Mouse (Mus musculus): Measurements from ENCODE around the gene Klhdc8b. TPM values are rescaled to one million over a fixed set of nuclear protein-coding genes. Genes with fewer than 3 reads are reported as not detected.

The Klhdc8b gene
- polyA plus RNA-seq, 1 experiment = 5.8 TPM

GRCm38 (mm10) chr9:108398324-108398723 is 63.1 kb downstream of the Klhdc8b start:
- TF ChIP-seq CTCF (IDR thresholded peaks at IDR 0.05; ENCODE audit: low read depth, low read length) (no peak), POLR2A (IDR thresholded peaks at IDR 0.05; ENCODE audit: insufficient read depth, low read length) (no peak), EP300 (IDR thresholded peaks at IDR 0.05; ENCODE audit: insufficient read depth, low read depth, low read length) (no peak)
- H3K27ac ChIP-seq (ENCODE audit: insufficient read depth, low read length) = no peak overlapping the region
- H3K4me1 ChIP-seq (ENCODE audit: control insufficient read depth, insufficient read depth, low read length) = no peaks in the 10 kb centered on the region
- H3K36me3 ChIP-seq (ENCODE audit: control insufficient read depth, insufficient read depth, low read length, poor library complexity, severe bottlenecking) = no peaks in the 10 kb centered on the region
- H3K4me3 ChIP-seq (ENCODE audit: low read depth, low read length) = no peak overlapping the region
- no peak overlapping the region for H3K9ac ChIP-seq (ENCODE audit: low read depth, poor library complexity, severe bottlenecking)
- H3K9me3 ChIP-seq (replicated peaks; ENCODE audit: control insufficient read depth, insufficient read depth, low read length, poor library complexity, severe bottlenecking) = no peaks in the 10 kb centered on the region
- no peaks in the 10 kb centered on the region for H3K27me3 ChIP-seq (ENCODE audit: control insufficient read depth, insufficient read depth, low read length, poor library complexity, severe bottlenecking)

Other genes with a start within 250 kb of the Klhdc8b start
- gene Dag1, start 197.6 kb downstream of the Klhdc8b start, polyA plus RNA-seq (2011; ENCODE audit: insufficient read depth, insufficient read length, low read depth, missing spikeins) = 116 and 124 TPM in 2 replicates
- gene Nicn1, start 171.2 kb downstream of the Klhdc8b start, polyA plus RNA-seq (2011; ENCODE audit: insufficient read depth, insufficient read length, low read depth, missing spikeins) = 18.3 and 23.1 TPM in 2 replicates
- 69.2 and 69.3 TPM in 2 replicates for gene Amt, start 164.7 kb downstream of the Klhdc8b start, polyA plus RNA-seq (2011; ENCODE audit: insufficient read depth, insufficient read length, low read depth, missing spikeins)
- 429 and 434 TPM in 2 replicates for gene Rhoa, start 155.5 kb downstream of the Klhdc8b start, polyA plus RNA-seq (2011; ENCODE audit: insufficient read depth, insufficient read length, low read depth, missing spikeins)
- gene Tcta, start 155.4 kb downstream of the Klhdc8b start, polyA plus RNA-seq (2011; ENCODE audit: insufficient read depth, insufficient read length, low read depth, missing spikeins) = 4.0 and 7.0 TPM in 2 replicates
- gene Gpx1, start 122.7 kb downstream of the Klhdc8b start, polyA plus RNA-seq (2011; ENCODE audit: insufficient read depth, insufficient read length, low read depth, missing spikeins) = 172 and 194 TPM in 2 replicates
- 69.5 and 69.9 TPM in 2 replicates for gene Usp4, start 113.7 kb downstream of the Klhdc8b start, polyA plus RNA-seq (2011; ENCODE audit: insufficient read depth, insufficient read length, low read depth, missing spikeins)
- gene 1700102P08Rik, start 68.8 kb downstream of the Klhdc8b start, polyA plus RNA-seq (2011; ENCODE audit: insufficient read depth, insufficient read length, low read depth, missing spikeins) = not detected in 2 replicates
- gene Ccdc36, start 33.1 kb downstream of the Klhdc8b start, polyA plus RNA-seq (2011; ENCODE audit: insufficient read depth, insufficient read length, low read depth, missing spikeins) = 0.96 and 1.2 TPM in 2 replicates
- gene BC048562, start 25.1 kb downstream of the Klhdc8b start, polyA plus RNA-seq (2011; ENCODE audit: insufficient read depth, insufficient read length, low read depth, missing spikeins) = not detected in 2 replicates
- 26.4 and 31.6 TPM in 2 replicates for gene Ccdc71, start 1.1 kb downstream of the Klhdc8b start, polyA plus RNA-seq (2011; ENCODE audit: insufficient read depth, insufficient read length, low read depth, missing spikeins)
- 27.4 and 39.0 TPM in 2 replicates for gene Lamb2, start 18.2 kb upstream of the Klhdc8b start, polyA plus RNA-seq (2011; ENCODE audit: insufficient read depth, insufficient read length, low read depth, missing spikeins)
- 86.0 and 90.9 TPM in 2 replicates for gene Usp19, start 29.0 kb upstream of the Klhdc8b start, polyA plus RNA-seq (2011; ENCODE audit: insufficient read depth, insufficient read length, low read depth, missing spikeins)
- 348 and 395 TPM in 2 replicates for gene Qars, start 46.1 kb upstream of the Klhdc8b start, polyA plus RNA-seq (2011; ENCODE audit: insufficient read depth, insufficient read length, low read depth, missing spikeins)
- gene Qrich1, start 55.2 kb upstream of the Klhdc8b start, polyA plus RNA-seq (2011; ENCODE audit: insufficient read depth, insufficient read length, low read depth, missing spikeins) = 139 and 145 TPM in 2 replicates
- 387 and 445 TPM in 2 replicates for gene Impdh2, start 98.7 kb upstream of the Klhdc8b start, polyA plus RNA-seq (2011; ENCODE audit: insufficient read depth, insufficient read length, low read depth, missing spikeins)
- gene Ndufaf3, start 105.9 kb upstream of the Klhdc8b start, polyA plus RNA-seq (2011; ENCODE audit: insufficient read depth, insufficient read length, low read depth, missing spikeins) = 24.7 and 29.7 TPM in 2 replicates
- 32.7 and 38.9 TPM in 2 replicates for gene Dalrd3, start 108.3 kb upstream of the Klhdc8b start, polyA plus RNA-seq (2011; ENCODE audit: insufficient read depth, insufficient read length, low read depth, missing spikeins)
- gene Wdr6, start 117.2 kb upstream of the Klhdc8b start, polyA plus RNA-seq (2011; ENCODE audit: insufficient read depth, insufficient read length, low read depth, missing spikeins) = 24.6 and 24.7 TPM in 2 replicates
- gene P4htm, start 136.1 kb upstream of the Klhdc8b start, polyA plus RNA-seq (2011; ENCODE audit: insufficient read depth, insufficient read length, low read depth, missing spikeins) = 2.4 TPM in 2 replicates
- gene Arih2, start 187.8 kb upstream of the Klhdc8b start, polyA plus RNA-seq (2011; ENCODE audit: insufficient read depth, insufficient read length, low read depth, missing spikeins) = 131 and 133 TPM in 2 replicates
- 30.1 and 35.7 TPM in 2 replicates for gene Slc25a20, start 200.5 kb upstream of the Klhdc8b start, polyA plus RNA-seq (2011; ENCODE audit: insufficient read depth, insufficient read length, low read depth, missing spikeins)
- 58.4 and 72.2 TPM in 2 replicates for gene Prkar2a, start 227.7 kb upstream of the Klhdc8b start, polyA plus RNA-seq (2011; ENCODE audit: insufficient read depth, insufficient read length, low read depth, missing spikeins)